ENCODE assay signal across 25 mouse cellular contexts in the genomic region with DNA sequence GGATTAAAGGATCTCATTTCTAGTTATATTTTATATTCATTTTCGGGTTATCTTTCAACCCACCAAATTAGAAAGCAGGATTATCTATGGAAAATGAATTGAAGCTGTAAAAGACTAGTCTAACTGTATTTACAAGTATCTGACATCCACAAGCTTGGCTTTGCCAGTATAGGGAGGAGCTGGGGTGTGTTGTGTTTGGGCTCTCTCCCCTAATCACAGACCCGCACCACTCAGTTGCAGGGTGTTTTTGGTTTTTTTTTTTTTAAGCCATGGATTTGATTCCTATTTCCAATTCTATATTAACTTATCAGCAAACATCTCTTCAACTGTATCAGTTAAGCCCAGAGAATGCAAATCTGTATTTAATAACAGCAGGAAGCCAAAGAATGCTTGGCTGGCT. TPM values are rescaled to one million over a fixed set of nuclear protein-coding genes. Genes with fewer than 3 reads are reported as not detected.
DNase-seq lines count a peak whose midpoint lies in the region; ATAC-seq and TF ChIP-seq lines count a peak whose summit lies in the region.
"Had no signal": no experiment of that assay in that cellular context is flagged by ENCODE, and none has a peak within 500 bp of the region (broad histone marks: within the 10 kb centered on the region; RNA-seq: fewer than 3 reads in every experiment).

No protein-coding gene starts in this region.

- peak; percentile 9 for DNase-seq in embryonic facial prominence, embryonic 11.5 days (ENCODE audit: low spot score)
- DNase-seq in embryonic facial prominence, embryonic 10.5 days (ENCODE audit: low spot score) = no peak
- DNase-seq in retina, embryonic 14.5 days (ENCODE audit: low spot score) = peak; percentile 20
- no peak for DNase-seq in retina, postnatal 1 day
- DNase-seq in midbrain, postnatal 0 days (ENCODE audit: low spot score) = no peak
- no peak for DNase-seq in gastrocnemius, postnatal 4 days (ENCODE audit: low spot score in 2 of 2)
- DNase-seq: adrenal gland, postnatal 25 days; cerebellum, adult 2 months; cerebellum, postnatal 36 days; liver, embryonic 13.5 days; lung, embryonic 14.5 days; lung, postnatal 36 days; right cerebral cortex, postnatal 25 days; thymus, postnatal 36 days had no signal

- no peak for TF ChIP-seq CTCF in midbrain, postnatal 0 days (IDR thresholded peaks at IDR 0.05)

- no peaks in the 10 kb centered on the region for H3K9me3 ChIP-seq in embryonic facial prominence, embryonic 11.5 days (replicated peaks; ENCODE audit: control insufficient read depth, low read length)
- no peaks in the 10 kb centered on the region for H3K9me3 ChIP-seq in embryonic facial prominence, embryonic 10.5 days
- no peaks in the 10 kb centered on the region for H3K9me3 ChIP-seq in midbrain, postnatal 0 days (ENCODE audit: low read length)
- H3K9me3 ChIP-seq: G1E; heart, embryonic 13.5 days; liver, embryonic 13.5 days had no signal

- no peak overlapping the region for H3K27ac ChIP-seq in embryonic facial prominence, embryonic 11.5 days (replicated peaks; ENCODE audit: low read depth, low read length)
- H3K27ac ChIP-seq in embryonic facial prominence, embryonic 10.5 days (replicated peaks) = no peak overlapping the region
- H3K27ac ChIP-seq in midbrain, postnatal 0 days (ENCODE audit: low read depth, low read length) = no peak overlapping the region
- H3K27ac ChIP-seq: heart, embryonic 13.5 days; limb, embryonic 12.5 days; liver, embryonic 13.5 days had no signal

- 6% methylated on average over 2 of the region's 2 CpGs for WGBS in embryonic facial prominence, embryonic 11.5 days
- 8% methylated on average over 2 of the region's 2 CpGs for WGBS in embryonic facial prominence, embryonic 10.5 days
- whole genome bisulfite sequencing in midbrain, postnatal 0 days = 24% methylated on average over 2 of the region's 2 CpGs

- no peak overlapping the region for H3K9ac ChIP-seq in embryonic facial prominence, embryonic 11.5 days (replicated peaks; ENCODE audit: low read length)
- H3K9ac ChIP-seq in midbrain, postnatal 0 days (replicated peaks; ENCODE audit: low read length, poor library complexity, severe bottlenecking) = no peak overlapping the region
- H3K9ac ChIP-seq: forebrain, postnatal 0 days; heart, embryonic 13.5 days; limb, embryonic 12.5 days; liver, embryonic 13.5 days; lung, embryonic 14.5 days had no signal

- H3K4me1 ChIP-seq in embryonic facial prominence, embryonic 11.5 days (ENCODE audit: control insufficient read depth, insufficient read depth, low read length) = no peaks in the 10 kb centered on the region
- H3K4me1 ChIP-seq in embryonic facial prominence, embryonic 10.5 days = peaks cover 19% of the 10 kb centered on the region
- H3K4me1 ChIP-seq in midbrain, postnatal 0 days (ENCODE audit: insufficient read depth, low read length) = no peaks in the 10 kb centered on the region

- no peaks in the 10 kb centered on the region for H3K36me3 ChIP-seq in embryonic facial prominence, embryonic 11.5 days (replicated peaks; ENCODE audit: control insufficient read depth, insufficient read depth, low read depth, low read length)
- H3K36me3 ChIP-seq in embryonic facial prominence, embryonic 10.5 days (replicated peaks) = no peaks in the 10 kb centered on the region
- no peaks in the 10 kb centered on the region for H3K36me3 ChIP-seq in midbrain, postnatal 0 days (ENCODE audit: insufficient read depth, low read length)
- H3K36me3 ChIP-seq: G1E; heart, embryonic 13.5 days; limb, embryonic 12.5 days; liver, embryonic 13.5 days had no signal

- no peak overlapping the region for H3K4me2 ChIP-seq in embryonic facial prominence, embryonic 11.5 days (ENCODE audit: low read depth, low read length)
- H3K4me2 ChIP-seq in midbrain, postnatal 0 days (ENCODE audit: low read depth, low read length, poor library complexity, severe bottlenecking) = peak overlapping the region; percentile 37
- H3K4me2 ChIP-seq: heart, embryonic 13.5 days; limb, embryonic 12.5 days; liver, embryonic 13.5 days; lung, embryonic 14.5 days had no signal

- no peak overlapping the region for H3K4me3 ChIP-seq in embryonic facial prominence, embryonic 11.5 days (ENCODE audit: low read depth, low read length)
- H3K4me3 ChIP-seq in embryonic facial prominence, embryonic 10.5 days = no peak overlapping the region
- H3K4me3 ChIP-seq in midbrain, postnatal 0 days (ENCODE audit: low read depth, low read length) = peak overlapping the region; percentile 6; the same call in 1 of the 2 replicates
- H3K4me3 ChIP-seq: heart, embryonic 13.5 days; limb, embryonic 12.5 days; liver, embryonic 13.5 days had no signal

- peaks cover 63% of the 10 kb centered on the region for H3K27me3 ChIP-seq in embryonic facial prominence, embryonic 11.5 days (ENCODE audit: control insufficient read depth, insufficient read depth, low read length)
- peaks cover 86% of the 10 kb centered on the region for H3K27me3 ChIP-seq in embryonic facial prominence, embryonic 10.5 days (replicated peaks; ENCODE audit: low read depth, poor library complexity, severe bottlenecking)
- H3K27me3 ChIP-seq in midbrain, postnatal 0 days (ENCODE audit: insufficient read depth, low read length) = peaks cover 40% of the 10 kb centered on the region

- ATAC-seq in embryonic facial prominence, embryonic 11.5 days (replicated peaks; ENCODE audit: insufficient number of reproducible peaks, low FRiP score, low TSS enrichment, low read depth) = no peak
- no peak for ATAC-seq in midbrain, postnatal 0 days (ENCODE audit: low FRiP score)
- no peak for ATAC-seq in megakaryocyte progenitor cell, adult 5-6 weeks (replicated peaks; ENCODE audit: poor library complexity)
- ATAC-seq: activated CD4-positive, CD25-positive, alpha-beta regulatory T cell, adult 4 months; forebrain, postnatal 0 days; intestine, embryonic 16.5 days had no signal

RNA-seq across cellular contexts. Expression of gene Aatf, which starts 4.1 kb away (rescaled TPM):
- 52.7 and 56.6 TPM in 2 replicates for polyA plus RNA-seq in embryonic facial prominence, embryonic 11.5 days (2014; fragmentation: Nextera tagmentation; extraction: Ambion mirVana)
- polyA plus RNA-seq in embryonic facial prominence, embryonic 10.5 days (2016; fragmentation: Nextera tagmentation; extraction: Ambion mirVana) = 57.9 and 58.3 TPM in 2 replicates
- total RNA-seq in midbrain, postnatal 0 days (2014; rRNA removed) = 24.8 and 27.3 TPM in 2 replicates
- polyA plus RNA-seq in midbrain, postnatal 0 days (2015; fragmentation: Nextera tagmentation; extraction: Ambion mirVana) = 34.9 and 39.2 TPM in 2 replicates
- 56.9 and 60.5 TPM in 2 replicates for total RNA-seq in megakaryocyte progenitor cell, adult 5-6 weeks (2015)
- total RNA-seq in megakaryocyte progenitor cell, adult 5-6 weeks (2017) = 98.8 and 108 TPM in 2 replicates
- 10 to 100 TPM; 19.6 to 20.7 TPM for total RNA-seq in gastrocnemius, postnatal 4 days (2021)

RNA-seq across cellular contexts. Expression of gene Lhx1, which starts 7.9 kb away (rescaled TPM):
- 2.6 and 4.7 TPM in 2 replicates for polyA plus RNA-seq in embryonic facial prominence, embryonic 11.5 days (2014; fragmentation: Nextera tagmentation; extraction: Ambion mirVana)
- 1.4 and 2.4 TPM in 2 replicates for polyA plus RNA-seq in embryonic facial prominence, embryonic 10.5 days (2016; fragmentation: Nextera tagmentation; extraction: Ambion mirVana)
- 34.2 and 44.9 TPM in 2 replicates for total RNA-seq in midbrain, postnatal 0 days (2014; rRNA removed)
- 21.3 and 22.5 TPM in 2 replicates for polyA plus RNA-seq in midbrain, postnatal 0 days (2015; fragmentation: Nextera tagmentation; extraction: Ambion mirVana)
- total RNA-seq in megakaryocyte progenitor cell, adult 5-6 weeks (2015) = not detected in 2 replicates
- 0.07 TPM in 1 of 2 replicates, not detected in the other for total RNA-seq in megakaryocyte progenitor cell, adult 5-6 weeks (2017)
- total RNA-seq in gastrocnemius, postnatal 4 days (2021) = not detected
- total RNA-seq: adrenal gland, postnatal 25 days; gastrocnemius, adult 18-20 months; granulocyte monocyte progenitor cell, adult 5-6 weeks; heart, postnatal 25 days had no signal
- polyA plus RNA-seq: activated CD4-positive, CD25-positive, alpha-beta regulatory T cell, adult 4 months; G1E; heart, embryonic 13.5 days; limb, embryonic 12.5 days; lung, embryonic 14.5 days; spleen, adult 2 months had no signal

Comparison
In these comparisons a context has a peak if more than half of its experiments do, and no peak if none do; other contexts are left out.
1. DNase-seq: peak in embryonic facial prominence, embryonic 11.5 days (single experiment) and retina, embryonic 14.5 days (single experiment); none in embryonic facial prominence, embryonic 10.5 days (single experiment), retina, postnatal 1 day (single experiment), midbrain, postnatal 0 days (single experiment) and gastrocnemius, postnatal 4 days (0 of 2).
2. RNA of gene Lhx1, which starts 7.9 kb away (total RNA-seq): 34.2 to 44.9 TPM in midbrain, postnatal 0 days; 0.07 TPM in megakaryocyte progenitor cell, adult 5-6 weeks and not detected in gastrocnemius, postnatal 4 days; every median in the first group is over 10 times any median in the second.